Mouse (Mus musculus): ENCODE data around the gene Glce.

DNA sequence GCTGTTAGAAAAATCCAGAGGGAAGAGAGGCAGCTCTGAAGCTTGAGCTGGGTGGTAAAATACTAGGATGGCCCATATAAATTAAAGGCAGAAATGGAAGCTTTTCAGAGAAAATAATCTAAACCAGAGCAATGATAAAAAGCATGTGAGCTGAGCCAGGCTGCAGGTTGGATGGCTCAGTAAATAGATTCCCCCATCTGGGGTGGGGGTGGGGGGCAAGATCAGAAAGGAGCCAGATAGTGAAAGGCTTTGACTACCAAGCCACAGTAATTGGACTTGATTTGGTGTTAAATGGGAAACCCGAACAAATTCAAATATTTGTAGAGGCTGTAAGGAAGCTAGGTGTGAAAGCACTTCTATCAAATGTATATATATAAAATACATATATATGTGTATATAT, 1.8 kb upstream of the Glce start:
- TF ChIP-seq CTCF (IDR thresholded peaks at IDR 0.05; ENCODE audit: low read depth) = no peak
- no peak for TF ChIP-seq EP300 (IDR thresholded peaks at IDR 0.05; ENCODE audit: low read depth)

Measured in liver, postnatal 0 days (tissue).